13 mouse cellular contexts compared by ENCODE assay signal in the genomic region with DNA sequence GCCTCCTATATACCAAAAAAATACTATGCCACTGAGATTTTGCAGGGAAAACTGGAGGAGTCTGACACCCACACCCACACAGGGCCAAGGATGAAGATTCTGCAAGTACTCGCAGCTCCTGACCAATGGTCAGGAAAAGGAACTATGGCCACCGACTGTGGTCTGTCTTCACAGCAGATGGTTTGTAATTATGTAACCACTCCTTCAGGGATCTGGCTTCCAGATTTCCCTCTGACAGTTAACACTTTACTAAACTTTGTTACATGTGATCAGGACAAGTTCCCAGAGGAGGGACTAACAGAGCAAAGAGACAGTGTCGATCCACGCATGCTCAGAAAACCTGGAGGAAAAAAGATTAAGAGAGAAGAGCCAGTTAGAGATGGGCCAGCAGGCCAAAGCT.
"Had no signal": no experiment of that assay in that cellular context is flagged by ENCODE, and none has a peak within 500 bp of the region (broad histone marks: within the 10 kb centered on the region; RNA-seq: fewer than 3 reads in every experiment).

No protein-coding gene starts in this region.

- ATAC-seq: hindbrain, postnatal 0 days; intestine, embryonic 16.5 days; liver, embryonic 12.5 days had no signal

- DNase-seq: gastrocnemius, postnatal 14 days; gastrocnemius, postnatal 36 days; heart, adult 18-20 months; heart, postnatal 4 days; kidney, adult 11 months; kidney, adult 8-10 months; kidney, postnatal 10 days; layer of hippocampus, adult 9-11 months; layer of hippocampus, postnatal 36 days; left cerebral cortex, postnatal 4 days had no signal
